Mouse (Mus musculus) intestine, embryonic 15.5 days (tissue): ENCODE measurements around the gene Ttc25. TPM values are rescaled to one million over a fixed set of nuclear protein-coding genes. Genes with fewer than 3 reads are reported as not detected.
"Not testable (repeated sequence)": the region's sequence is repeated elsewhere in the genome, so short reads cannot be mapped to it uniquely, and the experiment has no call there.

Experiments used
- ATAC-seq: fragments of 200-750 bp; cut with Nextera tagmentation; 2 replicates; pipeline ENCODE4 v1.8.0; 2017; ENCODE audit warnings: moderate TSS enrichment, moderate library complexity
- H3K27ac ChIP-seq: fragments of 300-500 bp; sonication (generic); 2 replicates; pipeline ENCODE4 v1.5.1; 2015; ENCODE audit warnings: mild to moderate bottlenecking, inconsistent platforms
- H3K27me3 ChIP-seq: fragments of 300-500 bp; sonication (generic); replicated peaks from 2 replicates; pipeline ENCODE4 v1.6.1; 2015; ENCODE audit warnings: inconsistent platforms
- H3K36me3 ChIP-seq: fragments of 300-500 bp; sonication (generic); 2 replicates; pipeline ENCODE4 v1.6.1; 2015; ENCODE audit warnings: inconsistent platforms
- H3K4me1 ChIP-seq: fragments of 300-500 bp; sonication (generic); replicated peaks from 2 replicates; pipeline ENCODE4 v1.6.1; 2015; ENCODE audit warnings: inconsistent platforms
- H3K4me2 ChIP-seq: fragments of 300-500 bp; sonication (generic); replicated peaks from 2 replicates; pipeline ENCODE4 v1.6.1; 2015; ENCODE audit warnings: mild to moderate bottlenecking, inconsistent platforms
- H3K4me3 ChIP-seq: fragments of 300-500 bp; sonication (generic); replicated peaks from 2 replicates; pipeline ENCODE4 v1.5.1; 2015; ENCODE audit warnings: inconsistent platforms
- H3K9ac ChIP-seq: fragments of 300-500 bp; sonication (generic); 2 replicates; pipeline ENCODE4 v1.6.1; 2015; ENCODE audit warnings: inconsistent platforms
- H3K9me3 ChIP-seq: fragments of 300-500 bp; sonication (generic); 2 replicates; pipeline ENCODE4 v1.6.1; 2016; ENCODE audit warnings: inconsistent platforms
- WGBS: fragments of 180-500 bp; shearing (Covaris S2); methylation state at CpG from one replicate; pipeline ENCODE4 v1.1.7; 2015; 5-methylcytosine and 5-hydroxymethylcytosine counted together
- polyA plus RNA-seq: library from polyadenylated mRNA; unstranded; fragments of >200 nt; fragmentation: Nextera tagmentation; extraction: Ambion mirVana; gene quantifications from 2 replicates; pipeline ENCODE4 v1.2.1, GENCODE M21; 2015

The Ttc25 gene
- polyA plus RNA-seq, 1 experiment from 2014 or later: 0.20 TPM

DNA sequence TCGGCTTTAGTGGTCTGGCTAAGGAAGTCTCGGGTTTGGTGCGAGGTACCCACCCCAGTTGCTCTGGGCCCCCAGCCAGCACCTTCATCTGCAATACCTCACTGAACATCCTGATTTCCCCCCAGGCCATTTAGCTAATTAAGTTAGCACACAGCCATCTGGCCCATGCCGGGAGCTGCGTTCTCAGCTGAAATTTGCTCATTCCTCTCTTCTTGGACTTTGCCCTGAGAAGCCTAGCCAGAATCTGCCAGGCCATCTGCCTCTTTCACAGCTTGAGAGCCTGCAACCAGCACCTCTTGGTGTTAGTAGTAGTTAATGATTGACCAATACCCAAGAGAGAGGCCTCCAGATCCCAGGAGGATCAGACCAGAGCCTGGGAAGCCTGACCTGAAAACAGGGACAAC, 27.2 kb upstream of the Ttc25 start:
- H3K9me3 ChIP-seq: no peaks in the 10 kb centered on the region
- no peak overlapping the region for H3K9ac ChIP-seq
- H3K27me3 ChIP-seq: no peaks in the 10 kb centered on the region
- H3K4me2 ChIP-seq: peak overlapping the region; percentile 48
- WGBS: 49% methylated on average over 5 of the region's 5 CpGs
- ATAC-seq: peak; percentile 95
- peaks cover 15% of the 10 kb centered on the region for H3K4me1 ChIP-seq
- peak overlapping the region; percentile 64 for H3K27ac ChIP-seq
- H3K4me3 ChIP-seq: no peak overlapping the region
- peaks cover 64% of the 10 kb centered on the region for H3K36me3 ChIP-seq

GRCm38 (mm10) chr11:100519188-100519587, 26.2 kb upstream of the Ttc25 start:
- 63% methylated on average over 7 of the region's 7 CpGs for WGBS
- H3K27ac ChIP-seq: peak overlapping the region; percentile 51
- ATAC-seq: 0 out of 2 replicates have a peak, but pooled peaks have one; percentile 4

GRCm38 (mm10) chr11:100520838-100521237, 24.6 kb upstream of the Ttc25 start:
- WGBS: 67% methylated on average over 15 of the region's 15 CpGs
- H3K36me3 ChIP-seq: peaks cover 49% of the 10 kb centered on the region
- no peak for ATAC-seq

More at GRCm38 (mm10) chr11:100519188-100519587, 26.2 kb upstream of the Ttc25 start:
- H3K4me1 ChIP-seq: peaks cover 16% of the 10 kb centered on the region
- no peaks in the 10 kb centered on the region for H3K9me3 ChIP-seq
- no peak overlapping the region for H3K4me3 ChIP-seq
- H3K27me3 ChIP-seq: no peaks in the 10 kb centered on the region
- no peak overlapping the region for H3K4me2 ChIP-seq
- no peak overlapping the region for H3K9ac ChIP-seq
- H3K36me3 ChIP-seq: peaks cover 63% of the 10 kb centered on the region

DNA sequence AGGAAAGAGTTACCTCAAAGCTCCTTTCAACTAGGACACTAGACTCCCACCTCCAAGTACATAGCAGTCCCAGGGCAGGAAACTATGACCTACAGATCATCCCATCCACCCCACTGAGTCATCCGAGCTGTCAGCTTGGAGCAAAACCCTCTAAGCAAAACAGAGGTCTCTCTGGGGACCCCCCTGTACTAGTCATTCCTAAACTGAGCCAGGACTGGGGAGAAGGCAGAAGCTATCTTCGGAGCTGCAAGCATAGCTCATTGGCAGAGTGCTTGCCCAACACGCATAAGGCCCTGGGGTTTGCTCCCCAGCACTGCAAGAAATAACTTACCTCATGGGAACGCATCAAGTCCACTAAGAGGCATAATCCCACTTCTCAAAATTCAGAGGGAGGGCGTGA, 21.0 kb upstream of the Ttc25 start:
- Histone ChIP-seq H3K9me3 (no peaks in the 10 kb centered on the region), H3K4me2 (0 out of 2 replicates have a peak overlapping the region, but pooled peaks have one; percentile 91), H3K4me3 (no peak overlapping the region), H3K9ac (no peak overlapping the region), H3K36me3 (peaks cover 34% of the 10 kb centered on the region), H3K4me1 (peaks cover 41% of the 10 kb centered on the region), H3K27me3 (no peaks in the 10 kb centered on the region), H3K27ac (no peak overlapping the region)
- ATAC-seq: no peak
- 81% methylated on average over 5 of the region's 5 CpGs for WGBS

More at GRCm38 (mm10) chr11:100520838-100521237, 24.6 kb upstream of the Ttc25 start:
- Histone ChIP-seq H3K4me3 (no peak overlapping the region), H3K9me3 (no peaks in the 10 kb centered on the region), H3K9ac (no peak overlapping the region), H3K27ac (no peak overlapping the region), H3K4me1 (peaks cover 33% of the 10 kb centered on the region), H3K27me3 (no peaks in the 10 kb centered on the region), H3K4me2 (no peak overlapping the region)

DNA sequence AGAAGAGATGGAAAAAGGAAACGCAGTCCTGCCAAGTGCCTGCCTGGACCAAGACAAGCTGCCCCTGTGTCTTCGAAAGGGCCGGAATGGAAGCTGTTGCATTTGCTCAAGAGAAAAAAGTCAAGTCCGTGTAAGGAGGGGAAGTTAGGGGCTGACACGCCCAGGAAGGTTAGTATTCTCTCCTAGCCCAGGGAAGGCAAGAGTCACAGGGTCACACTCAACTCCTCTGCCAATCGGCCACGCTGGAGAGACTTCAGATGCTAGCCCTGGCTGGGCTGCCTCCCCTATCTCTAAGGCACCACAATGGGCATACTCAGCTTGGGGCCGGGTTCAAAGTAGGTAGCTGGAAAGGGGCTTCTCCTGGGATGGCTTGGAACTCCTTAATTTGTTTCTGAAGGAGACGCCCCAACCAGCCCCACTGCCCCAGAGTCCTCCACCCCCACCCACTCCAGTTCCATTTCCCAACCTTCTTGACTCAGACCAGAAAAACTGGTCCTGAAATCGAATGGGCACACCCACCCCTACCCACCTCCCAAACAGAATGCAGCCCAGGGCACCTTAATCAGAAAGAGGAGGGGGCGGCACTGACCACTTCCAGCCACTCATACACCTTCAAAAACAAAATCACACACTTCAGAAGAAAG, 20.3 kb upstream of the Ttc25 start:
- Histone ChIP-seq H3K27me3 (no peaks in the 10 kb centered on the region), H3K4me2 (peak overlapping the region; percentile 91), H3K36me3 (peaks cover 27% of the 10 kb centered on the region), H3K9me3 (no peaks in the 10 kb centered on the region), H3K27ac (no peak overlapping the region), H3K9ac (peak overlapping the region; percentile 17; the same call in 1 of the 2 replicates), H3K4me1 (peaks cover 40% of the 10 kb centered on the region), H3K4me3 (peak overlapping the region; percentile 18)
- 43% methylated on average over 11 of the region's 11 CpGs for WGBS
- ATAC-seq: no peak

- Histone ChIP-seq H3K9ac (peak overlapping the region; percentile 86), H3K9me3 (no peaks in the 10 kb centered on the region), H3K4me3 (peak overlapping the region; percentile 77), H3K27ac (0 out of 2 replicates have a peak overlapping the region, but pooled peaks have one; percentile 84), H3K4me2 (peak overlapping the region; percentile 91), H3K4me1 (peaks cover 37% of the 10 kb centered on the region), H3K36me3 (peaks cover 27% of the 10 kb centered on the region), H3K27me3 (no peaks in the 10 kb centered on the region)
- no peak for ATAC-seq
- WGBS: 15% methylated on average over 15 of the region's 15 CpGs
Measured at GRCm38 (mm10) chr11:100526052-100526816, 19.2 kb upstream of the Ttc25 start.

- H3K4me2 ChIP-seq: peak overlapping the region; percentile 91
- peak; percentile 21 for ATAC-seq
- H3K27me3 ChIP-seq: no peaks in the 10 kb centered on the region
- no peaks in the 10 kb centered on the region for H3K9me3 ChIP-seq
- H3K4me3 ChIP-seq: peak overlapping the region; percentile 77
- peak overlapping the region; percentile 84 for H3K27ac ChIP-seq
- peaks cover 18% of the 10 kb centered on the region for H3K36me3 ChIP-seq
- under 1% methylated on average over 26 of the region's 26 CpGs for WGBS
- H3K9ac ChIP-seq: peak overlapping the region; percentile 86
- peaks cover 37% of the 10 kb centered on the region for H3K4me1 ChIP-seq
Measured at GRCm38 (mm10) chr11:100527066-100527457, 18.3 kb upstream of the Ttc25 start.

DNA sequence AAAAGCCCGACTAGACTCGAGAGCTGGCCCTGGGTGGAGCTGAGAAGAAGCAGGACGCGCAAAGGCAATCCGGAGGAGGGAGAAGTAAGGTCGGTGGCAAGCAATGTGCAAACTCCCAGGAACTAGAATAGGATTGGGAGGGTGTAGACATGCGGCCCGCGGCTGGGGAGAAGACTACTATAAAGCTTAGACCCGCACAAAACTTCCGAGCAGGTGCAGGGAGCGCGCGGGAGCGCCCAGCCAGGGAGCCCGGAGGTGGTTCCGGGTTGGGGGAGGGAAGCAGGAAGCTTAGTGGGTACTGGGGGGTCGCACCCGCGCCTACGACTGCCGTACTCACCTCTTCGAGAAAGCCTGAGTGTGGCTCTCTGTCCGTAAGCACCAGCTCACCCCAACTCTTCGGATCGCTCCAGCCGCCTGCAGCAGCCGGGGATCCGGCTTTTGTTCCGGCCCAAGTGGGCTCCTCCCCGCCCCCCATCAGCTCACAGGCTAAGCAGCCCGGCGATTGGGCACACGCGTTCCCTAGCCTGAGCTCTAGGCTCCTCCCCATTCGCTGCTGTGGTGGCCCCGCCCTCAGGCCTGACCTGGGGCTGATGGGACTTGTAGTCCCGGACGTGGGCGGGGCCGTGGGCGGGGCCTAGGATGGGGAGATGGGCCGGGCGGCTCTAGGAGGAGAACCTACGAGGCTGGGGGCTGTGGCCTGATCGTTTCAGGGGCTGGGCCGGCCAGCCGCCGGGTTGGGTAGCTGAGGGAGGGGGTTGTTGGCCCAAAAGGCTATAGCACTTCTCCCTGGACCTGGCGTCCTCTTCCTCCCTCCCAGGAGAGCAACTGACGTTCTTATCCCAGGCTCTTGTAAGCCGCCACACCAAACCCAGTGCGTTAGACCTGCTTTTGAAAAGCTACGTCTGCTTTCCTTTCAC, 17.7 kb upstream of the Ttc25 start, which contains the start of gene Acly:
Gene Acly (minus strand): TSS at position 543 of the 917 bp plus-strand sequence.
- WGBS: under 1% methylated on average over 54 of the region's 54 CpGs
- H3K9me3 ChIP-seq: no peaks in the 10 kb centered on the region
- peak within 1 kb of the TSS; percentile 86 for H3K9ac ChIP-seq
- peaks cover 12% of the 10 kb centered on the region for H3K36me3 ChIP-seq
- H3K27me3 ChIP-seq: no peaks in the 10 kb centered on the region
- peak within 1 kb of the TSS; percentile 91 for H3K4me2 ChIP-seq
- H3K4me1 ChIP-seq: peaks cover 37% of the 10 kb centered on the region
- ATAC-seq: peak; percentile 99
- H3K4me3 ChIP-seq: peak within 1 kb of the TSS; percentile 77
- peak within 1 kb of the TSS; percentile 84 for H3K27ac ChIP-seq

GRCm38 (mm10) chr11:100528375-100529165, 16.8 kb upstream of the Ttc25 start:
- H3K27me3 ChIP-seq: no peaks in the 10 kb centered on the region
- peaks cover 37% of the 10 kb centered on the region for H3K4me1 ChIP-seq
- 0 out of 2 replicates have a peak, but pooled peaks cover 5% of the 10 kb centered on the region for H3K36me3 ChIP-seq
- ATAC-seq: peak; percentile 37; the same call in 1 of the 2 replicates
- no peaks in the 10 kb centered on the region for H3K9me3 ChIP-seq
- peak overlapping the region; percentile 52 for H3K9ac ChIP-seq
- H3K4me3 ChIP-seq: peak overlapping the region; percentile 77
- peak overlapping the region; percentile 76 for H3K27ac ChIP-seq
- peak overlapping the region; percentile 91 for H3K4me2 ChIP-seq
- WGBS: 22% methylated on average over 19 of the region's 19 CpGs

DNA sequence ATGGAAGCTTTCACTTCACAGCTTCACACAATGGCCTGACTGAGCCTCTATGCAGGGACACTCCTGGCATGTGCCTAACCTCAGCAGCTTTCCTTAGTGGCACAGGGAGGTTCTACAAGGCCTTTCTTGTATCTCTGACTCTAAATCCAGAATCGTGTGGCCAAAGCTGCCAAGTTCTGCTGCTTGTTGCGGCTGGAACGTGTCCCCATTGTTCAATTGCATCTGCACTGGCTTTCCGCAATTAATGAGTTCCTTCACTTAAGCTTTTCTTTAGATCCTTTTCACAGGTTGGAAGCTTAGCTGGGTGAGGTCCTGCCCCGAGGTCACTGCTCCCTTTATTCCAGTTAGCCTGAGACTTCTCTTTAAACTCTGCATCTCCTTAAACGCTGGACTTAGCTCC, 11.5 kb upstream of the Ttc25 start:
- Histone ChIP-seq H3K9ac (no peak overlapping the region), H3K36me3 (no peaks in the 10 kb centered on the region), H3K27ac (no peak overlapping the region), H3K4me3 (no peak overlapping the region), H3K4me2 (no peak overlapping the region), H3K27me3 (no peaks in the 10 kb centered on the region), H3K4me1 (peaks cover under 1% of the 10 kb centered on the region; the same call in 1 of the 2 replicates), H3K9me3 (no peaks in the 10 kb centered on the region)
- 83% methylated on average over 6 of the region's 6 CpGs for WGBS
- no peak for ATAC-seq

DNA sequence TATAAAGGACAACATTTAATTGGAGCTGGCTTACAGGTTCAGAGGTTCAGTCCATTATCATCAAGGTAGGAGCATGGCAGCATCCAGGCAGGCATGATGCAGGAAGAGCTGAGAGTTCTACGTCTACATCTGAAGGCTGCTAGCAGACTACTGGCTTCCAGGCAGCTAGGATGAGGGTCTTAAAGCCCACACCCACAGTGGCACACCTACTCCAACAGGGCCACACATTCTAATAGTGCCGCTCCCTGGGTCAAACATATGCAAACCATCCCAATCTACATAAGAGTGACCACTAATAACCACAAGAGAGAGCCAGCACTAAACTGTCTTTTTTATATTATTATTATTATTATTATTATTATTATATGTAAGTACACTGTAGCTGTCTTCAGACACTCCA, 11.0 kb upstream of the Ttc25 start:
- 84% methylated on average over 2 of the region's 2 CpGs for WGBS
- not testable (repeated sequence) for H3K9me3 ChIP-seq, H3K4me2 ChIP-seq, H3K4me3 ChIP-seq, H3K27ac ChIP-seq, H3K36me3 ChIP-seq, H3K4me1 ChIP-seq, ATAC-seq, H3K9ac ChIP-seq, H3K27me3 ChIP-seq
